Comparison of ENCODE assay signal across 8 mouse cellular contexts in the genomic region with DNA sequence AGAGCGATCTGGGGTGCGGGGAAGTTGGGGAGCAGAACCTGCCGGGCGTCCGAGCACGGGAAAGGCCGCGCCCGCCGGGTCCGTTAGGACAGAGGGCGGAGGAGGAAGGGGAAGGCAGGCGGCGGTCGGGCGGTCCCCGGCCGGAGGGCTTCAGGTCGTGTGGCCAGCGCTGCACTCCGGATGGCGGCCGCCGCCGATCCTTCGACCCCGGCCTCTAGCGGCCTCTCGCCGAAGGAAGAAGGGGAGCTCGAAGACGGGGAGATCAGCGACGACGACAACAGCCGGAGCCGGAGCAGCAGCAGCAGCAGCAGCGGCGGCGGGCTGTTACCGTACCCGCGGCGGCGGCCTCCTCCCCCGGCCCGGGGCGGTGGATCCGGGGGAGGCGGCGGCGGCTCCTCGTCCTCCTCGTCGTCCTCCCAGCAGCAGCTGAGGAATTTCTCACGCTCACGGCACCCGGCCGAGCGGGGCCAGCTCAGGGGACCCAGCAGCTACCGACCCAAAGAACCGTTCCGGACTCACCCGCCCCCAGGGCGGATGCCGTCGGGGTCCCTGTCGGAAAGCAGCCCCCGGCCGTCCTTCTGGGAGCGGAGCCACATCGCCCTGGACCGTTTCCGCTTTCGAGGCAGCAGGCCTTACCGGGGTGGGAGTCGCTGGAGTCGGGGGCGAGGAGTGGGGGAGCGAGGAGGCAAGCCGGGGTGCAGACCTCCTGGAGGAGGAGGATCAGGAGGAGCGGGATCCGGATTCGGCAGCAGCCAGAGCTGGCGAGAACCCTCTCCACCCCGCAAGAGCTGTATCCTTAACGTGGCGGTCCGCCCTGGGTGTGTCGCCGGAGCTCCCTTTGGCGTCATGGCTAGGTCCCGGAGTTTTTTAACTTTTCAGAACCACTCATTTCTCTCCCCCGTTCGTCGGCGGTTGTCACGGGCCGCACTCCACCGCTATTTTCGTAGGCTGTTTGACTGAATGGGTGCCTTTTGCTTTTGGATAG. TPM values are rescaled to one million over a fixed set of nuclear protein-coding genes. Genes with fewer than 3 reads are reported as not detected.
DNase-seq lines count a peak whose midpoint lies in the region; ATAC-seq and TF ChIP-seq lines count a peak whose summit lies in the region.

No protein-coding gene starts in this region.

- no peak for TF ChIP-seq CTCF in bone marrow, adult 2 months (IDR thresholded peaks at IDR 0.05; ENCODE audit: control insufficient read depth, insufficient read depth, low read length)
- TF ChIP-seq CTCF in embryonic fibroblast, embryonic 13.5 days (IDR thresholded peaks at IDR 0.05; ENCODE audit: borderline replicate concordance, insufficient read depth, low read length): no peak

- peak overlapping the region; percentile 92 for H3K4me3 ChIP-seq in bone marrow, adult 2 months (replicated peaks; ENCODE audit: control insufficient read depth, low read depth, low read length)
- peak overlapping the region; percentile 93 for H3K4me3 ChIP-seq in embryonic fibroblast, embryonic 13.5 days (ENCODE audit: insufficient read depth, low read length)
- peak overlapping the region; percentile 90 for H3K4me3 ChIP-seq in heart, embryonic 11.5 days (ENCODE audit: low read depth, low read length)
- peak overlapping the region; percentile 85 for H3K4me3 ChIP-seq in kidney, embryonic 15.5 days (replicated peaks)
- H3K4me3 ChIP-seq in liver, embryonic 11.5 days (ENCODE audit: low read depth, low read length): peak overlapping the region; percentile 97

- peak overlapping the region; percentile 98 for H3K9ac ChIP-seq in heart, embryonic 11.5 days (ENCODE audit: low read depth, low read length)
- H3K9ac ChIP-seq in kidney, embryonic 15.5 days: peak overlapping the region; percentile 79
- peak overlapping the region; percentile 98 for H3K9ac ChIP-seq in liver, embryonic 11.5 days (ENCODE audit: low read depth, low read length)

- under 1% methylated on average over 100 of the region's 101 CpGs for WGBS in bone marrow, adult 2 months
- under 1% methylated on average over 66 of the region's 101 CpGs for WGBS in heart, embryonic 11.5 days (ENCODE audit: insufficient replicate concordance)
- WGBS in kidney, embryonic 15.5 days: under 1% methylated on average over 84 of the region's 101 CpGs
- WGBS in liver, embryonic 11.5 days: under 1% methylated on average over 97 of the region's 101 CpGs

- peak overlapping the region; percentile 98 for H3K27ac ChIP-seq in bone marrow, adult 2 months (ENCODE audit: control insufficient read depth, insufficient read depth, low read depth, low read length, poor library complexity)
- peak overlapping the region; percentile 83 for H3K27ac ChIP-seq in embryonic fibroblast, embryonic 13.5 days (ENCODE audit: insufficient read depth, low read length)
- peak overlapping the region; percentile 99 for H3K27ac ChIP-seq in heart, embryonic 11.5 days (ENCODE audit: low read depth, low read length)
- peak overlapping the region; percentile 98 for H3K27ac ChIP-seq in kidney, embryonic 15.5 days
- H3K27ac ChIP-seq in liver, embryonic 11.5 days (ENCODE audit: low read depth, low read length): peak overlapping the region; percentile 96

- 0 out of 2 replicates have a peak, but pooled peaks cover 2% of the 10 kb centered on the region for H3K36me3 ChIP-seq in heart, embryonic 11.5 days (ENCODE audit: control insufficient read depth, insufficient read depth, low read length)
- H3K36me3 ChIP-seq in kidney, embryonic 15.5 days: peaks cover 26% of the 10 kb centered on the region
- H3K36me3 ChIP-seq in liver, embryonic 11.5 days (ENCODE audit: control insufficient read depth, insufficient read depth, low read length): peaks cover 4% of the 10 kb centered on the region
- 0 out of 2 replicates have a peak, but pooled peaks cover 1% of the 10 kb centered on the region for H3K36me3 ChIP-seq in splenic B cell, adult 2 months (ENCODE audit: control insufficient read depth, insufficient read depth, low read length, poor library complexity, severe bottlenecking)

- peak overlapping the region; percentile 83 for H3K4me2 ChIP-seq in heart, embryonic 11.5 days
- peak overlapping the region; percentile 57 for H3K4me2 ChIP-seq in kidney, embryonic 15.5 days
- peak overlapping the region; percentile 92 for H3K4me2 ChIP-seq in liver, embryonic 11.5 days

- peak; percentile 67 to 73 for DNase-seq in B cell, adult 2 months
- peak; percentile 83 for DNase-seq in liver, embryonic 11.5 days (ENCODE audit: low spot score)
- peak; percentile 56 for DNase-seq in splenic B cell, adult 2 months (ENCODE audit: low read depth, low spot score)

- TF ChIP-seq POLR2A in bone marrow, adult 2 months (IDR thresholded peaks at IDR 0.05; ENCODE audit: borderline replicate concordance, control insufficient read depth, low read depth, low read length): no peak
- TF ChIP-seq POLR2A in embryonic fibroblast, embryonic 13.5 days (IDR thresholded peaks at IDR 0.05; ENCODE audit: low read depth, low read length): peak; percentile 7; the same call in 1 of the 2 replicates

- ATAC-seq in heart, embryonic 11.5 days (replicated peaks; ENCODE audit: insufficient number of reproducible peaks, low FRiP score, low TSS enrichment): peak; percentile 11
- ATAC-seq in kidney, embryonic 15.5 days (replicated peaks; ENCODE audit: low FRiP score): peak; percentile 28
- peak; percentile 17 for ATAC-seq in liver, embryonic 11.5 days (replicated peaks; ENCODE audit: low FRiP score)
- ATAC-seq in monocyte, adult 5-6 weeks (replicated peaks; ENCODE audit: insufficient number of reproducible peaks, low FRiP score, low TSS enrichment, poor library complexity, severe bottlenecking): peak; percentile 18; the same call in 1 of the 2 replicates

- no peaks in the 10 kb centered on the region for H3K27me3 ChIP-seq in heart, embryonic 11.5 days (ENCODE audit: control insufficient read depth, insufficient read depth, low read length)
- no peaks in the 10 kb centered on the region for H3K27me3 ChIP-seq in kidney, embryonic 15.5 days
- H3K27me3 ChIP-seq in liver, embryonic 11.5 days (replicated peaks; ENCODE audit: control insufficient read depth, insufficient read depth, low read length): no peaks in the 10 kb centered on the region
- no peaks in the 10 kb centered on the region for H3K27me3 ChIP-seq in splenic B cell, adult 2 months (ENCODE audit: control insufficient read depth, insufficient read depth, low read length, poor library complexity, severe bottlenecking)

- H3K9me3 ChIP-seq in heart, embryonic 11.5 days (replicated peaks; ENCODE audit: control insufficient read depth, low read length): no peaks in the 10 kb centered on the region
- H3K9me3 ChIP-seq in kidney, embryonic 15.5 days (replicated peaks): no peaks in the 10 kb centered on the region
- no peaks in the 10 kb centered on the region for H3K9me3 ChIP-seq in liver, embryonic 11.5 days (ENCODE audit: control insufficient read depth, low read length)

- H3K4me1 ChIP-seq in bone marrow, adult 2 months (ENCODE audit: control insufficient read depth, insufficient read depth, low read length): no peaks in the 10 kb centered on the region
- peaks cover 10% of the 10 kb centered on the region for H3K4me1 ChIP-seq in embryonic fibroblast, embryonic 13.5 days (ENCODE audit: control insufficient read depth, insufficient read depth, low read length)
- peaks cover 11% of the 10 kb centered on the region for H3K4me1 ChIP-seq in heart, embryonic 11.5 days (ENCODE audit: control insufficient read depth, insufficient read depth, low read length)
- peaks cover 27% of the 10 kb centered on the region for H3K4me1 ChIP-seq in kidney, embryonic 15.5 days
- peaks cover 17% of the 10 kb centered on the region for H3K4me1 ChIP-seq in liver, embryonic 11.5 days (replicated peaks; ENCODE audit: control insufficient read depth, insufficient read depth, low read length)

RNA-seq across cellular contexts. Expression of a gene that starts 0.6 kb away (rescaled TPM):
- polyA plus RNA-seq in bone marrow, adult 2 months (2011; ENCODE audit: insufficient read depth, insufficient read length, low replicate concordance, missing spikeins): 31.1 and 36.1 TPM in 2 replicates
- polyA plus RNA-seq in embryonic fibroblast, embryonic 13.5 days (2011; ENCODE audit: insufficient read length, low read depth, missing spikeins): 97.1 and 120 TPM in 2 replicates
- 19.7 and 22.8 TPM in 2 replicates for polyA plus RNA-seq in heart, embryonic 11.5 days (2014; fragmentation: Nextera tagmentation; extraction: Ambion mirVana)
- 19.9 and 21.5 TPM in 2 replicates for polyA plus RNA-seq in kidney, embryonic 15.5 days (2015; fragmentation: Nextera tagmentation; extraction: Ambion mirVana)
- polyA plus RNA-seq in liver, embryonic 11.5 days (2014; fragmentation: Nextera tagmentation; extraction: Ambion mirVana): 21.9 and 24.7 TPM in 2 replicates
- 56.5 to 123 TPM (median 62.7 TPM) in 3 replicates for total RNA-seq in monocyte, adult 5-6 weeks (2017)

RNA-seq across cellular contexts. Expression of a gene that starts 1.1 kb away (rescaled TPM):
- polyA plus RNA-seq in bone marrow, adult 2 months (2011; ENCODE audit: insufficient read depth, insufficient read length, low replicate concordance, missing spikeins): 3.1 and 4.7 TPM in 2 replicates
- polyA plus RNA-seq in embryonic fibroblast, embryonic 13.5 days (2011; ENCODE audit: insufficient read length, low read depth, missing spikeins): 14.0 and 14.4 TPM in 2 replicates
- polyA plus RNA-seq in heart, embryonic 11.5 days (2014; fragmentation: Nextera tagmentation; extraction: Ambion mirVana): 14.0 and 18.2 TPM in 2 replicates
- 19.8 and 24.0 TPM in 2 replicates for polyA plus RNA-seq in kidney, embryonic 15.5 days (2015; fragmentation: Nextera tagmentation; extraction: Ambion mirVana)
- polyA plus RNA-seq in liver, embryonic 11.5 days (2014; fragmentation: Nextera tagmentation; extraction: Ambion mirVana): 15.7 and 16.4 TPM in 2 replicates
- total RNA-seq in monocyte, adult 5-6 weeks (2017): 3.4 to 16.1 TPM (median 5.0 TPM) in 3 replicates

RNA-seq across cellular contexts. Expression of a gene that starts 23.0 kb away (rescaled TPM):
- polyA plus RNA-seq in bone marrow, adult 2 months (2011; ENCODE audit: insufficient read depth, insufficient read length, low replicate concordance, missing spikeins): 7.5 and 12.2 TPM in 2 replicates
- polyA plus RNA-seq in embryonic fibroblast, embryonic 13.5 days (2011; ENCODE audit: insufficient read length, low read depth, missing spikeins): 40.7 and 51.5 TPM in 2 replicates
- polyA plus RNA-seq in heart, embryonic 11.5 days (2014; fragmentation: Nextera tagmentation; extraction: Ambion mirVana): 21.3 and 22.3 TPM in 2 replicates
- 32.1 and 34.2 TPM in 2 replicates for polyA plus RNA-seq in kidney, embryonic 15.5 days (2015; fragmentation: Nextera tagmentation; extraction: Ambion mirVana)
- polyA plus RNA-seq in liver, embryonic 11.5 days (2014; fragmentation: Nextera tagmentation; extraction: Ambion mirVana): 21.2 and 22.8 TPM in 2 replicates
- 21.0 to 32.8 TPM (median 30.4 TPM) in 3 replicates for total RNA-seq in monocyte, adult 5-6 weeks (2017)

Comparison
In these comparisons a context has a peak if more than half of its experiments do, and no peak if none do; other contexts are left out.
1. Peak in every context shown above with its lines: DNase-seq, ATAC-seq, H3K4me3 ChIP-seq and H3K27ac ChIP-seq.